Mouse (Mus musculus): ENCODE data around the gene Sept9.

- TF ChIP-seq GATA1 (IDR thresholded peaks at IDR 0.05; ENCODE audit: low read length): no peak
- TF ChIP-seq TAL1 (IDR thresholded peaks at IDR 0.05; ENCODE audit: low read length): no peak
Measured at GRCm38 (mm10) chr11:117366861-117367357, 167.4 kb downstream of the Sept9 start.
